Mouse (Mus musculus) Muller cell, postnatal 12 days (primary cell): ENCODE measurements around the gene Ccdc24.

Experiments
- DNase-seq: peaks from one replicate; pipeline ENCODE4 v3.0.0-alpha.2; 2015; ENCODE audit errors: inconsistent ontology term

Ccdc24 gene

DNA sequence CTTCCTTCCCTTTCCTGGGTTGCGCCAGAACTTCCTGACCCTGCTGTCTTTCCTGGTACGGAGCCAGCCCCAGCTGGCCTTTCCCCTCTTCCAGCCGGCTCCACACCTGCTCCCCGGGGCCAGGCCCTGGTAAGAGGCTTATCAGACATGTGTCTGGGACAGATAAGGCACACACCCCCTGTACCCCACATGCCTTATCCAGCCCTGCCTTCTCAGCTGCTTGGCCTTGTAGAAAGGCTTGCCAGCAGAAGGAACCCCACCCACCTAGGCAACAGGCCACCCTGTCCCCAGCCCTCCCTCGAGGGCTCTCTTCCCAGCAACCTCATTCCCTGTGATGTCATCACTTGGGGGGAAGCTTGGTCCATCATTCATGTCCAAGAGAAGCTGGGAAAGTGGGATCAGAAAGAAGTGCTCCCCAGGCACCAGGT, 42.2 kb downstream of the Ccdc24 start:
- DNase-seq = no peak

DNA sequence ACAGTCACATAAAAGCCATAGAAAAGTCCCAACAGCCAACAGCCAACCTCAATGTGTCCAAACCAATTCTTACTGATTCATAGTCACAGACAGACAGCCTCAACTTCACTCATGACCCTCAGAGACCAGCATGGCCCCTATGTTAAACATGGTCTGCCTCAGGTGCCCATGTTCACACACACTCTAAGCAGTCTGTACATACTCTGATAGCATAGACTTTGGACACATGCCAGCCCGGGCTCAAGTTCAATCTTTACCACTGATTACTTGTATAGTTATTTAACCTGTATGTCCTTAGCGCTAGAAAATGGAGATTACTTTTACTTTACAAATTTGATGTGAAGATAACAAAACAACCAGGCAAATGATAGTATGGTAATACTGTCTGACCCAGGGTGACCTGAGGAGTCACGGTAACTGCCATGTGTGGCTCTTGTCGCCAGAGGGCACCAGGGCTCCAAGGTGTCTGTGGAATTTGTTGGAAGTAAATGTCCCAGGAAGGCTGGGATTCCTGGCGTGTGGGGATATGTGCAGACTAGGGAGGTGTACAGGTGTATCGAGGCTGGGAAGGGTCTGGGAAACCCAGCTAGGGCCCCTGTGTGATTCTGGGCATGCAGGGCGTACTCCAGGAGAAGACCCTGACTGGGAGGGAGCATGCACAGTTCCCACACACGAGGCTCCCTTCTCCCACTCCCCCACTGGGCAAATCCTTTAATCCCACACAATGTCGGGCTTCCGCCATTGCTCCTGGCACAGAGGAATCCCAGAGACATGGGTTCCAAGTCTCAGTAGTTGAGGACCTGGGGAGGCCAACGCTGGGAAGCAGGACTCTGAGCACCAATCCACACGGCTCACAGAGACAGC, 42.9 kb downstream of the Ccdc24 start:
- DNase-seq = peak; percentile 64

DNA sequence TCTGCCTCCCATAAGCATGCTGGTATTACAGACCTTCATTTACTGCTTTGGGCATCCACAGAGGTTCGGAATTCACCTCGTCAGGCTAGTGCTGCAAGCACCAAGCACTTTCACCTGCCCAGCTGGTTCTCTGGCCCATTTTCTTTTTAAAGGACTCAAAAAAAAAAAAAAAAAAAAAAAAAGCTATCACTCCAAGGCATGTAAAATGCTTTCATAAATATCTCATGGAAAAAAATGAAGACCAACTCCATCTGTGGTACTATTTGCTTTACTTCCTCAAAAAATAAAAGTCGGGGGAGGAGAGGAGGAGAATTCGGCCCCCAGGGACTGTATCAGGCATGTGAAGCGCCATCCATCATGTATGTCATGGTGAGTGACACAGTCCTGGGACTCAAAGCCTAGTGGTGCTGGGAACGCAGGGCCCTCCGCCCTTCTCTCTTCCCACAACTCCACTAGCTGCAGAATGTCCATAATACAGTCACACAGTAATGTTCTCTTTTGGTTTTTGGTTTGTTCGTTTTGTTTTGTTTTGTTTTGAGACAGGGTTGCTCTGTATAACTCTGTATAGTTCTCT, 43.7 kb downstream of the Ccdc24 start:
- no peak for DNase-seq

DNA sequence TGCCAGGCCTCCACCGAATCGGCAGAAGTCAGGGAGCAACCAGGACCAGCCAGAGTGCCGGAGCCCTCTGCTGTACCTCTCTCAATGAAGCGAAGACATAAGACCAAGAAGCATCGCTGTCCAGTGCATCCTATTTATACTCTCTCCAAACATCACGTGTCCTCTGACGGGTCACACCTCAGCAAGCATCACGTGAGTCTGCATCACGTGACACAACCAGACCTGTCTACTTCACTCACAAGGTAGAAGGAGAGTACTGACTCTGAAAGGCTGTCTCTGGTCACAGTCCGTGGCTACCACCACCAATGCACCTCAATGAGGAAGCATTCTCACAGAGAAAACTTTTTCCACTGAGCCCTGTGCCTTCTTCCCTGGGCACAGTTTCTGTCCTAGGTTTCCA, 54.3 kb downstream of the Ccdc24 start:
- DNase-seq = no peak

DNA sequence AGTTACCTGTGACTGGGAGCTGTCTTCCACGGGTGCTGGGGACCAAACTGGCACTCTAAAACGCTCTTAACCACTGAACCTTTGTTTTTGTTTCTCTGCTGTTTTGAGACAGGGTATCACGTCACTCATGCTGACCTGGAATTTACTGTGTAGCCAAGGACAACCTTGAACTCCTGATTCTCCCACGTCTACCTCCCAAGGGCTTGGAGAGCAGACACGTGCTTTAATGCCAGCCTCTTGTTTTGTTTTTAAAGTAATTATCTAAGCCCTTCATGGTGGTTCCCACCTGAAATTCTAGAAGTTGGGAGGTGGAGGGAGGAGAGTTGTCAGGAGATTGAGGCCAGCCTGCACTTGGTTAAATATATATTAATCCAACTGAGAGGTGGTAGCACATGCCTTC, 55.6 kb downstream of the Ccdc24 start:
- DNase-seq = no peak
